Mouse (Mus musculus): ENCODE data around the gene Zfp987. TPM values are rescaled to one million over a fixed set of nuclear protein-coding genes. Genes with fewer than 3 reads are reported as not detected.
"Not testable (repeated sequence)": the region's sequence is repeated elsewhere in the genome, so short reads cannot be mapped to it uniquely, and the experiment has no call there.

Zfp987 gene
- polyA plus RNA-seq, 1 experiment from 2014 or later: not detected

GRCm38 (mm10) chr4:146066932-146067580, 30.0 kb upstream of the Zfp987 start:
- Histone ChIP-seq H3K4me2 (replicated peaks) (peak overlapping the region; percentile 37), H3K4me3 (replicated peaks) (peak overlapping the region; percentile 21; the same call in 1 of the 2 replicates), H3K9me3 (replicated peaks) (peaks cover 22% of the 10 kb centered on the region)
- H3K36me3 ChIP-seq; H3K9ac ChIP-seq; H3K27me3 ChIP-seq; H3K4me1 ChIP-seq; ATAC-seq (ENCODE audit: insufficient number of reproducible peaks, low FRiP score, low TSS enrichment, low read depth); H3K27ac ChIP-seq (replicated peaks): not testable (repeated sequence)
- 34% methylated on average over 45 of the region's 45 CpGs for WGBS

DNA sequence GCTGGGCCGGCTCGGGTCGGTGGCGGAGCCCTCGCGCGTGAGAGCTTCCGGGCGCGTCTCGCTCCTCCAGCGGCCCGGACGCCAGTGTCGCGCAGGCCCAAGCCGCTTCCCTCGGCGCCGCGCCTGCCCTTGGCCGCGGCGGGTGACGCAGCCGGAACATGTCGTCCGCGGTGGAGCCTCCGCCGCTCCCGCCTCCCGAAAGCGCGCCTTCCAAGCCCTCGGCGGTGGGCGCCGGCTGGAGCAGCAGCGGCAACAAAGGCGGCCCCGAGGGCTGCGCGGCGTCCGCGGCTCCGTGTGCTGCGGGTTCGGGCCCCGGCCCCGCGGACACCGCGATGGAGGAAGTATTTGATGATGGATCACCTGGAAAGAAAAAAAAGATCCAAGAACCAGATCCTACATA, 29.5 kb upstream of the Zfp987 start:
- Histone ChIP-seq H3K4me2 (replicated peaks) (peak overlapping the region; percentile 37), H3K4me3 (replicated peaks) (peak overlapping the region; percentile 21; the same call in 1 of the 2 replicates)

DNA sequence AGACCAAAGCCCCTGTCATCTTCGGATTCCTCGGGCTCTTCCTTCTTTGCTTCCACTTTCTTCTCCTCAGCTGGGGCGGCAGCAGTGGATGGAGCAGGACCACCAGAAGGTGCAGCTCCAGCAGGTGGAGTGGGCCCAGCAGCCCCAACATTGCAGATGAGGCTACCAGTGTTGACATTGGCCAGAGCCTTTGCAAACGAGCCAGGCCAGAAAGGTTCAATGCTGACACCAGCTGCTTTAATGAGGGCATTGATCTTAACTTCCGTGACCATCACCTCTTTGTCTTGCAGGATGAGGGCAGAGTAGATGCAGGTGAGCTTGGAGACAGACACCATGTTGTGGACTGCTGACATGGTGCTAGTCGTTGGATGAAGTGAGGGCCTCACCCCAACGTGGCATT, 23.8 kb upstream of the Zfp987 start:
- not testable (repeated sequence) for ATAC-seq (ENCODE audit: insufficient number of reproducible peaks, low FRiP score, low TSS enrichment, low read depth); H3K27me3 ChIP-seq

More for the DNA sequence above, 29.5 kb upstream of the Zfp987 start:
- not testable (repeated sequence) for H3K36me3 ChIP-seq; ATAC-seq (ENCODE audit: insufficient number of reproducible peaks, low FRiP score, low TSS enrichment, low read depth); H3K9ac ChIP-seq; H3K4me1 ChIP-seq; H3K27ac ChIP-seq (replicated peaks); H3K27me3 ChIP-seq
- peaks cover 20% of the 10 kb centered on the region for H3K9me3 ChIP-seq (replicated peaks)
- 17% methylated on average over 55 of the region's 55 CpGs for WGBS

DNA sequence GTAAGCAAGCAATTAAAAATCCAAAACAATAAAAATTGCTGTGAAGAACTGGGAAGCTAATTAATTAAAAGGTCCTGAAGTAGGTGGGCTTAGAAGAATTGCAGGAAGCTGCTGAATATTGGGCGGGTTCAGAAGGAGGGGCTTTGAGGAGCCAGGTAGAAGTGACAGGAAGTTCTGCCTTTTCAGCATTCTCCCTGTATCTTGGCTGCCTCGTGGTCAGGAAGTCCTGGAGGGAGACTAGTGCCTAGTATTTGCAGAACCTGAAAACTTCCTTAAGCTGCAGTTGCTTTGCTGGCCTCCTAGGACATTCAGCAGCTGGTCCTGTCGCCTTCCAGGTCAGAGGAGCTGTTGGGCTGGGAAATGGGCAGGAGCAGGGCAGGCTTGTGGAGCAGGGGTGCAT, 4.3 kb downstream of the Zfp987 start:
- H3K4me2 ChIP-seq (replicated peaks); H3K9me3 ChIP-seq (replicated peaks); ATAC-seq (ENCODE audit: insufficient number of reproducible peaks, low FRiP score, low TSS enrichment, low read depth); H3K27ac ChIP-seq (replicated peaks); H3K27me3 ChIP-seq; H3K36me3 ChIP-seq; H3K4me3 ChIP-seq (replicated peaks); H3K4me1 ChIP-seq; H3K9ac ChIP-seq: not testable (repeated sequence)
- 43% methylated on average over 3 of the region's 3 CpGs for WGBS

More for the DNA sequence above, 23.8 kb upstream of the Zfp987 start:
- not testable (repeated sequence) for H3K4me1 ChIP-seq; H3K9ac ChIP-seq; H3K36me3 ChIP-seq; H3K4me3 ChIP-seq (replicated peaks); H3K27ac ChIP-seq (replicated peaks); H3K9me3 ChIP-seq (replicated peaks); H3K4me2 ChIP-seq (replicated peaks)
- WGBS: 73% methylated on average over 7 of the region's 7 CpGs

- not testable (repeated sequence) for ATAC-seq (ENCODE audit: insufficient number of reproducible peaks, low FRiP score, low TSS enrichment, low read depth); H3K36me3 ChIP-seq; H3K27ac ChIP-seq (replicated peaks); H3K4me1 ChIP-seq; H3K9ac ChIP-seq; H3K9me3 ChIP-seq (replicated peaks); H3K4me3 ChIP-seq (replicated peaks); H3K4me2 ChIP-seq (replicated peaks); H3K27me3 ChIP-seq
- no CpG with 5 or more reads among the region's 6 CpGs for WGBS
These were observed 59.4 kb downstream of the Zfp987 start, which contains the start of gene Zfp600 for GRCm38 (mm10) chr4:146156524-146156923. TSS of gene Zfp600 (plus strand) at chr4:146156824.

DNA sequence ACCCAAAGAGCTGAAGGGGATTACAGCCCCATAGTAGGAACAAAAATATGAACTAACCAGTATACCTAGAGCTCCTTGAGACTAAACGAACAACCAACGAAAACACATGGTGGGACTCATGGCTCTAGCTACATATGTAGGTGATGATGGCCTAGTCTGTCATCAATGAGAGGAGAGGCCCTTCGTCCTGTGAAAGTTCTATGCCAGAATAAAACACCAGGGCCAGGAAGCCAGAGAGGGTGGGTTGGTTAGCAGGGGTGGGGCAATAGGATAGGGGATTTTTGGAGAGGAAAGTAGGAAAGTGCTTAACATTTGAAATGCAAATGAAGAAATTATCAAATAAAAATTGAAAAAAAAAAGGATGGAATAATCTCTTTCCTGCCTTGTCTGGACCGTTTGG, 65.8 kb downstream of the Zfp987 start:
- ATAC-seq (ENCODE audit: insufficient number of reproducible peaks, low FRiP score, low TSS enrichment, low read depth); H3K36me3 ChIP-seq; H3K4me1 ChIP-seq; H3K9ac ChIP-seq; H3K4me2 ChIP-seq (replicated peaks); H3K27ac ChIP-seq (replicated peaks); H3K27me3 ChIP-seq; H3K4me3 ChIP-seq (replicated peaks); H3K9me3 ChIP-seq (replicated peaks): not testable (repeated sequence)
- WGBS: 68% methylated on average over 4 of the region's 4 CpGs

GRCm38 (mm10) chr4:146167202-146167832, 70.2 kb downstream of the Zfp987 start:
- H3K9ac ChIP-seq; H3K4me2 ChIP-seq (replicated peaks); H3K27me3 ChIP-seq; H3K4me3 ChIP-seq (replicated peaks); ATAC-seq (ENCODE audit: insufficient number of reproducible peaks, low FRiP score, low TSS enrichment, low read depth); H3K4me1 ChIP-seq; H3K36me3 ChIP-seq; H3K27ac ChIP-seq (replicated peaks): not testable (repeated sequence)
- H3K9me3 ChIP-seq (replicated peaks): peaks cover 13% of the 10 kb centered on the region; the same call in 1 of the 2 replicates
- 79% methylated on average over 3 of the region's 3 CpGs for WGBS

DNA sequence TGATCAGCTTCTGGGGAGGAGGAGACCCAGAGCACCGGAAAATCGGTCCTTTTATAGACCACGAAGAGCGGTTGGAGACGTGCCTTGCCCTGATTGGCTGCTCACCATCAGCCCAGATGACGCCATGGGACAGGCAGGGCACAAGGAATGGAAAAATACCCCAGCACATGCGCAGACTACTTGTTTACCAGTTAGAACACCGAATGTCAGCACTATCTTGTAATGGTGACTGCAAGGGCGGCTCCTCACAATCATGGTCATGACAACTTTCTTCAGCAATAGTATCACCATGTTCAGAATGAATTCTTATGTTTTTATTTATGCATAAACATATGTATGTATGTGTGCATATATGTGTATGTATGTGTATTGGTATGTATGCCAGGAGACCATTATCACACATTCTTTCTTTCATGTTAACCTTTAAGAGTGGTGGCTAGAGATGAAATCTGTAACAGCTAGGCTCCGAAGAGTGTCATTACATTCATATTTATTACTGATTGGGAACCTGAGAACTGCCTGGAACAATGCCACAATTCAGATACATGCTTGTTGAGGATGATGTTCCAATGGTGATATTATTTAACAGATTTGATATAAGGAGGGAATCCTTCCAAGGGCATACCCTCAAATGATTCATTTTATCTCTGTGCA, 70.9 kb downstream of the Zfp987 start:
- H3K9ac ChIP-seq; H3K27ac ChIP-seq (replicated peaks); H3K4me1 ChIP-seq; H3K4me2 ChIP-seq (replicated peaks); H3K27me3 ChIP-seq; H3K4me3 ChIP-seq (replicated peaks); H3K36me3 ChIP-seq: not testable (repeated sequence)
- ATAC-seq (ENCODE audit: insufficient number of reproducible peaks, low FRiP score, low TSS enrichment, low read depth): peak; percentile 56
- WGBS: 80% methylated on average over 10 of the region's 10 CpGs
- H3K9me3 ChIP-seq (replicated peaks): peaks cover 13% of the 10 kb centered on the region; the same call in 1 of the 2 replicates

- H3K36me3 ChIP-seq; H3K4me2 ChIP-seq (replicated peaks); H3K4me1 ChIP-seq; H3K27ac ChIP-seq (replicated peaks); H3K27me3 ChIP-seq; H3K4me3 ChIP-seq (replicated peaks); H3K9ac ChIP-seq: not testable (repeated sequence)
- peak; percentile 80 for ATAC-seq (ENCODE audit: insufficient number of reproducible peaks, low FRiP score, low TSS enrichment, low read depth)
- H3K9me3 ChIP-seq (replicated peaks): peaks cover 19% of the 10 kb centered on the region; the same call in 1 of the 2 replicates
- no CpG with 5 or more reads among the region's 2 CpGs for WGBS
These were observed 71.7 kb downstream of the Zfp987 start for GRCm38 (mm10) chr4:146168730-146169215.

- H3K27me3 ChIP-seq; H3K4me2 ChIP-seq (replicated peaks); H3K36me3 ChIP-seq; H3K27ac ChIP-seq (replicated peaks); H3K9ac ChIP-seq; H3K4me1 ChIP-seq; H3K4me3 ChIP-seq (replicated peaks): not testable (repeated sequence)
- ATAC-seq (ENCODE audit: insufficient number of reproducible peaks, low FRiP score, low TSS enrichment, low read depth): peak; percentile 85
- WGBS: 58% methylated on average over 4 of the region's 4 CpGs
- peaks cover 14% of the 10 kb centered on the region; the same call in 1 of the 2 replicates for H3K9me3 ChIP-seq (replicated peaks)
These were observed 76.5 kb downstream of the Zfp987 start for GRCm38 (mm10) chr4:146173378-146174226.

All from embryonic facial prominence, embryonic 15.5 days (tissue).